Mouse (Mus musculus): ENCODE results near the gene Gemin4. TPM values are rescaled to one million over a fixed set of nuclear protein-coding genes. Genes with fewer than 3 reads are reported as not detected.

Gene Gemin4
- polyA plus RNA-seq (2015; fragmentation: Nextera tagmentation; extraction: Ambion mirVana), result 17.7 and 20.5 TPM in 2 replicates

DNA sequence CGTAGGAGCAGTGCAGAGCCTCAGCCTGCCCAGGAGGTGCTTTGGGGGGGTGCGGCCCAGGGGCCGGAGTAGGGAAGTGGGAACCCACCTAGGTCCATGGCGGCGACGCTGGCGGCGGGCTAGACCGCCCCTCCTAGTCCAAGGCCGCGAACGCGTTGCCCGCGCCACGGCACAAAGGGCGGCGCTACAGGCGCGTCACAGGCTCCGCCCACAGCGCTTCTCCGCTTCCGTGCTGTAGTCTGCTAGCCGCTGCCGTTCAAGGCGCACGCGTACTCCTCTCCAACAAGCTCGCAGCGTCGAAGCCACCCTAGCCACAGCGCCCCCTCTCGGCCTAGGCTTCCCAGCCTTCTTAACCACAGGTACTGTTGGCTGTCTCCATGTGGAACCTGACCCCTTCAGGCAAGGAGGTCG, at the start of gene Gemin4, which contains the start of gene Dbil5:
Gene Gemin4 (minus strand): TSS at position 275 of the 411 bp plus-strand sequence.
Gene Dbil5 (plus strand): TSS at position 219 of the 411 bp plus-strand sequence.
- H3K4me3 ChIP-seq (replicated peaks; ENCODE audit: low read length), result peak within 1 kb of the TSS; percentile 89
- H3K4me1 ChIP-seq (replicated peaks; ENCODE audit: control insufficient read depth, insufficient read depth, low read length), result peaks cover 7% of the 10 kb centered on the region
- H3K27me3 ChIP-seq (replicated peaks; ENCODE audit: control insufficient read depth, insufficient read depth, low read length), result no peaks in the 10 kb centered on the region
- under 1% methylated on average over 35 of the region's 35 CpGs for WGBS
- peaks cover 8% of the 10 kb centered on the region; the same call in 1 of the 2 replicates for H3K36me3 ChIP-seq (ENCODE audit: control insufficient read depth, insufficient read depth)
- peak within 1 kb of the TSS; percentile 96 for H3K9ac ChIP-seq (replicated peaks; ENCODE audit: low read depth, low read length)
- peak within 1 kb of the TSS; percentile 91 for H3K27ac ChIP-seq (ENCODE audit: low read length)
- ATAC-seq, result peak; percentile 99
- H3K9me3 ChIP-seq (ENCODE audit: control insufficient read depth, low read length), result no peaks in the 10 kb centered on the region
- H3K4me2 ChIP-seq (ENCODE audit: low read length), result peak within 1 kb of the TSS; percentile 74

DNA sequence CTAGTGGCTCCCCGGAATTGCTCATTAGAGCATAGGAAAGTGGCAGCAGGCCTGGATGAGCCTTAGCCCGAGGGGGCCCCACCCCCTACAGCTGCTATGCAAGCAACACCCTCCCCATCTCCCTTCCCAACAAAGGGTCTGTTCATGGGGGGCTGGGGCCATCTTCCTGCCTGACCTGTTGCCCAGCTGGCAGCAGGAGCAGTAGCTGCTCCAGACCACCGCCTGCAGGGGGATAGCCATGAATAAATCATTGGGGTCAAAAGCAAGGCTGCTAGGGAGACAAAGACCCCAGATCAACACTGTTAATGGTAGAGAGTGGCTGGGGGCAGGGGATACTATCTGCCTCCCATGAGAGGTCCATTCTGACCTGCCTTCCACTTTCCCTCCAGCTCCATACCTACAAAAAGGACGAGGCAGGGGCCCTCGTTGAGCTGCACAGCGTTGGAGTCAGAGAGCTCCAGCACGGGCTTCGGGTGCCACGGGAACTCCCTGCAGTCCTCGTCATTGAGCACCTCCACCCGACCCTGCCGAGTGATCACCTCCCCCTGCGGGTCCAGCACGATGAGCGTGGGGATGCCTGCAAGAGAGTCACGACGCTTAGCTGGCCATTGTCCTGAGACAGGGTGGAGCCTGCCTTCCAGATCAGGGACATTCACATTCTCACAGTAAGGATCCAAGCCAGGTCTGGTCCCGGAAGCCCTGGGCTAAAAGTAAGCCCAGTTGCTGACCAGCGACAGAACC, 45.3 kb upstream of the Gemin4 start:
- ATAC-seq, result 0 out of 2 replicates have a peak, but pooled peaks have one; percentile 20
- no peaks in the 10 kb centered on the region for H3K9me3 ChIP-seq (ENCODE audit: control insufficient read depth, low read length)
- no peak overlapping the region for H3K4me2 ChIP-seq (ENCODE audit: low read length)
- H3K4me3 ChIP-seq (replicated peaks; ENCODE audit: low read length), result no peak overlapping the region
- no peaks in the 10 kb centered on the region for H3K36me3 ChIP-seq (ENCODE audit: control insufficient read depth, insufficient read depth)
- peak overlapping the region; percentile 35; the same call in 1 of the 2 replicates for H3K9ac ChIP-seq (replicated peaks; ENCODE audit: low read depth, low read length)
- no peak overlapping the region for H3K27ac ChIP-seq (ENCODE audit: low read length)
- H3K27me3 ChIP-seq (replicated peaks; ENCODE audit: control insufficient read depth, insufficient read depth, low read length), result no peaks in the 10 kb centered on the region
- WGBS, result 10% methylated on average over 19 of the region's 19 CpGs
- peaks cover 25% of the 10 kb centered on the region for H3K4me1 ChIP-seq (replicated peaks; ENCODE audit: control insufficient read depth, insufficient read depth, low read length)

DNA sequence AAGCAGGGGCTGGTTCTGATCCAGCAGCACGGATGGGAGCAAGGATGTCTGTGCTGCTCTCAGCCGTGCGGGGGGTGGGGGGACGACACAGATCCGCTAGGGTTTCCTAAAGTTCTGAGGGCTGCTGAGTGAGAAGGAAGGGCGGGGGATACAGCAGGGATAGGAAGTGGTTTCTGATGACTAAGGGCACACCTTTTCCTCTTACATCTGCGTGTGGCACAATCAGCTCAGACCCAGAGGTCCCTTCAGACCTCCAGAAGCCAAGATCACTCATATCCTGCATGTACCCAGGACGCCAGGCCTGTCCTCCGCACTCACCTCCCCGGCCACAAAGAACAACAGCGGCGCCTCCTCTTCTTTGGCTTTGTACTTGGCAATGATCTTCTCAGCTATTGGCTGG, 43.8 kb upstream of the Gemin4 start:
- no peak overlapping the region for H3K9ac ChIP-seq (replicated peaks; ENCODE audit: low read depth, low read length)
- no peaks in the 10 kb centered on the region for H3K27me3 ChIP-seq (replicated peaks; ENCODE audit: control insufficient read depth, insufficient read depth, low read length)
- no peak overlapping the region for H3K4me3 ChIP-seq (replicated peaks; ENCODE audit: low read length)
- WGBS, result 70% methylated on average over 12 of the region's 12 CpGs
- peaks cover 21% of the 10 kb centered on the region for H3K4me1 ChIP-seq (replicated peaks; ENCODE audit: control insufficient read depth, insufficient read depth, low read length)
- H3K36me3 ChIP-seq (ENCODE audit: control insufficient read depth, insufficient read depth), result no peaks in the 10 kb centered on the region
- no peaks in the 10 kb centered on the region for H3K9me3 ChIP-seq (ENCODE audit: control insufficient read depth, low read length)
- no peak for ATAC-seq
- H3K27ac ChIP-seq (ENCODE audit: low read length), result no peak overlapping the region
- no peak overlapping the region for H3K4me2 ChIP-seq (ENCODE audit: low read length)

DNA sequence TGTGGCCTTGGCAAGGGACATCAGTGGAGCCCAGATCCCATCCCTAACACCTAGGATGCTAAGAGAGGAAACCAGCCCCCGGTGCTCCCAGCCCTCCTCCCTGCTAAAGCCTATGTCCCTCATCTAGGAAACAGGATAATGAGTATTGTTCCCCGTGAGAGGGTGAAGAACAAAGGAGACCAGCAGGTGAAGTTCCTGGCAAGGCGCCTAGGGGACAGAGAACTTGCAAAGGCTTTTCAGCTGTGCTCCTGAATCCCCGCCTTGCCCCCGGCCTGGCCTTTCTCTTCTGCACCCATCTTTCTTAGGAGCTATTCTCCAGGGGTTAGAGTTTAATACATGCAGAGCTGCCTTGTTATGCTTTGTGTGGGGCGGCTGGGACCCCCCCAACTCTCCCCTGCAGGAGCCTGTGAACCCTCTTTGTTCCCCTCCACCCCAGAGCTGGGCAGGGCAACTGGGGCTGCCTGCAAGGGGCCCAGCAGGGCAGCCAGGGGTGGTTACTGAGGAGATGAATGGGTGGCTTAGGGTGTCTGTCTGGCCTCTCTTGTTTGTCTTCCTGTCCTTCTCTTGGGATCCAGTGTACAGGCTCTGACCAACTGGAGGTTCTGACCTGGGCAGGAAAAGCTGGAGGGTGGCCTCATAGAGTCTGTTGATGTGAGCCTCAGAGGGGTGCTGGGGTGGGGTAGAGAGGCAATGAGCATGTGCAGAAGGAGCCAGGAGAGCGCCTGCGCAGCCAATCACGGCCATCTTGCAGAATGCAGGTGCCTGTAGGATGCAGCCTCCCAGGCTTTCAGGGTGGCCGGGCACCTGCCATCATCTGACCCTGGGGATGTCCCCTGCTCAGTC, 43.0 kb upstream of the Gemin4 start:
- H3K4me1 ChIP-seq (replicated peaks; ENCODE audit: control insufficient read depth, insufficient read depth, low read length), result peaks cover 24% of the 10 kb centered on the region

DNA sequence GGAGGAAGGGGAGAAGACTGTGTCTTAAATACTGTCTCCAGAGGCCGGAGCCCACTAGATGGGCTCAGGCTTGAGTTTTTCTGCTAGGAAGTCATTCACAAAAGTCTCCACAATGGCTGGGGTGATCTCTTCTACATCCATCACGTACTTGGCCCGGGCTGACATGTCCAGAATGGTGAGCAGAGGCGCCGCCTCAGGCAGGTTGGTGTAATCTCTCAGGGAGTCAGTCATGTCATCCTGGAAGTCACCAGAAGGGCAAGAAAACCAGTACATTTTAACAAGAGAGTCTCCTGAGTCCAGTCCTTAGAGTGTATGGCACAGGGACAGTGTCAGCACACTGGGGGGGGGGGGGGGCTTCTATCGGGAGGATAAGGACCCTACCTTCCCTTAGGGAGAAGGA, 41.0 kb upstream of the Gemin4 start:
- no peaks in the 10 kb centered on the region for H3K27me3 ChIP-seq (replicated peaks; ENCODE audit: control insufficient read depth, insufficient read depth, low read length)
- 89% methylated on average over 6 of the region's 6 CpGs for WGBS
- no peak overlapping the region for H3K4me3 ChIP-seq (replicated peaks; ENCODE audit: low read length)
- no peaks in the 10 kb centered on the region for H3K36me3 ChIP-seq (ENCODE audit: control insufficient read depth, insufficient read depth)
- peaks cover 28% of the 10 kb centered on the region for H3K4me1 ChIP-seq (replicated peaks; ENCODE audit: control insufficient read depth, insufficient read depth, low read length)
- no peak for ATAC-seq
- no peak overlapping the region for H3K9ac ChIP-seq (replicated peaks; ENCODE audit: low read depth, low read length)
- H3K27ac ChIP-seq (ENCODE audit: low read length), result no peak overlapping the region
- H3K4me2 ChIP-seq (ENCODE audit: low read length), result no peak overlapping the region
- no peaks in the 10 kb centered on the region for H3K9me3 ChIP-seq (ENCODE audit: control insufficient read depth, low read length)

More for the DNA sequence above, 43.0 kb upstream of the Gemin4 start:
- Histone ChIP-seq H3K9ac (replicated peaks; ENCODE audit: low read depth, low read length) (no peak overlapping the region), H3K4me2 (ENCODE audit: low read length) (no peak overlapping the region), H3K27ac (ENCODE audit: low read length) (no peak overlapping the region), H3K9me3 (ENCODE audit: control insufficient read depth, low read length) (no peaks in the 10 kb centered on the region), H3K4me3 (replicated peaks; ENCODE audit: low read length) (no peak overlapping the region), H3K27me3 (replicated peaks; ENCODE audit: control insufficient read depth, insufficient read depth, low read length) (no peaks in the 10 kb centered on the region), H3K36me3 (ENCODE audit: control insufficient read depth, insufficient read depth) (no peaks in the 10 kb centered on the region)
- 35% methylated on average over 10 of the region's 10 CpGs for WGBS
- no peak for ATAC-seq

DNA sequence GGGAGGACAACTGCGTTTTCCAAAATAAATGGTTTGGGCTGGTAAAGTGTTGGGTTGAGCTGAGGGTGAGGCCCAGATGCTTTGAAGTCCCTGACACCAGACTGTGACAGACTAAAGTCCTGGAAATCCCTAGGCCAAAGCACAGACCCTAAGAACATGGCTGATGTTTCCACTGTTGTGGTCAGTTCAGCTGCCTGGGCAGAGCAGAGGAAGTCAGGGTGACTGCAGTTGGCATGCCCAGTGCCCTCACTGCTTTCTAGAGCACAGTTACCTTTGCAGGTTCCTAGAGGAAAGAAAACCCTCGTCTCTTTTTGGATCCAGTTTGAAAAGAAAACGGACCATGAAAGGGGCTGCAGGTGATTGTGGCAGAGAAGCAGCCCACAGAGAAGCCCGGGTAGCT, 39.9 kb upstream of the Gemin4 start:
- Histone ChIP-seq H3K27me3 (replicated peaks; ENCODE audit: control insufficient read depth, insufficient read depth, low read length) (no peaks in the 10 kb centered on the region), H3K4me1 (replicated peaks; ENCODE audit: control insufficient read depth, insufficient read depth, low read length) (peaks cover 17% of the 10 kb centered on the region), H3K4me2 (ENCODE audit: low read length) (no peak overlapping the region), H3K9me3 (ENCODE audit: control insufficient read depth, low read length) (no peaks in the 10 kb centered on the region), H3K4me3 (replicated peaks; ENCODE audit: low read length) (no peak overlapping the region), H3K9ac (replicated peaks; ENCODE audit: low read depth, low read length) (no peak overlapping the region), H3K36me3 (ENCODE audit: control insufficient read depth, insufficient read depth) (no peaks in the 10 kb centered on the region), H3K27ac (ENCODE audit: low read length) (no peak overlapping the region)
- 82% methylated on average over 4 of the region's 4 CpGs for WGBS
- no peak for ATAC-seq

DNA sequence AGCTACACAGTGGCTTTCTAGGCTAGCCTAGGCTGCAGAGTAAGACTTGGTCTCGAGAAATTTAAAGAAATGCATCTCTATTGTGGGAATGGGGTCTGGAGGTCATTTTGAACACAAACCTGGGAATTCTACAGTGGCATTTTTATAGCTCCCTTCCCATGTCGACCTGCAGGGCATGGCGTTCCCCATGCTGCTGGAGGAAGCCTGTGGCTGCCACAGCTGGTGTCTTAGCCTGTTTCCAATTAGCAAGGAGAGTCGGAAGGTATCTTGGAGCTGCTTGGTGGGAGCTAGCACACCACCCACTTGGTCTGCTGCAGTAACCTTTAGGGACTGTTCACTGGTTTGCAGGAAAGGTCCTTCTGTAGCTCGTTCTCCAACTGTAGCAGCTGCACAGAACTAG, 38.7 kb upstream of the Gemin4 start:
- WGBS, result 60% methylated on average over 5 of the region's 5 CpGs
- H3K4me1 ChIP-seq (replicated peaks; ENCODE audit: control insufficient read depth, insufficient read depth, low read length), result peaks cover 23% of the 10 kb centered on the region
- no peak overlapping the region for H3K27ac ChIP-seq (ENCODE audit: low read length)

DNA sequence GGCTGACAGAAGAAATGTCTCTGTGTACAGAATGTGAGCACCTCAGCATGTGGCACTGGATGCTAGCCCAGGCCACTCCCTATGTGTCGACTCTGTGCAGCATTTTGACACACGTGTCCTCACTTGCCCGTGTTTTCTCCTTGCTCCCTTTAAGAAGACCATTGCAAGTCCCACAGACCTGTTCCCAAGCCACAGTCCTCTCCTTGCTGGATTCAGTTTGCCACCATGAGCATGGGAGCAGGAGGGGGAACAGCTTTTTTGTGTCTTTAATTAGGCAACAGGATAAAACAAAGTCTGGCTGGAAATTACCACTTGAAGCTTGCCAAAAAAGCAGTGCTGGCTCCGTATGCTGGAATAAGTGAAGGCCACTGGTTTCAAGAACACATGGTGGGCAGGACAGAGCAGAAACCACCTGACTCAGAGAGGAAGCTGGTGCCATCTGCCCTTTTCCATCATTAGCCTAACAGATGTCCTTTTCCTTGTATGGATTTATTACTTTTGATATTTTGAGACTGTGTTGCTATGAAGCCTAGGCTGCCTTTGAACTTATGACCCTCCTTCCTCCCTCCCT, 38.1 kb upstream of the Gemin4 start:
- Histone ChIP-seq H3K9me3 (ENCODE audit: control insufficient read depth, low read length) (no peaks in the 10 kb centered on the region), H3K4me1 (replicated peaks; ENCODE audit: control insufficient read depth, insufficient read depth, low read length) (peaks cover 18% of the 10 kb centered on the region), H3K4me3 (replicated peaks; ENCODE audit: low read length) (no peak overlapping the region), H3K36me3 (ENCODE audit: control insufficient read depth, insufficient read depth) (no peaks in the 10 kb centered on the region), H3K27ac (ENCODE audit: low read length) (no peak overlapping the region), H3K27me3 (replicated peaks; ENCODE audit: control insufficient read depth, insufficient read depth, low read length) (no peaks in the 10 kb centered on the region), H3K9ac (replicated peaks; ENCODE audit: low read depth, low read length) (no peak overlapping the region), H3K4me2 (ENCODE audit: low read length) (no peak overlapping the region)
- WGBS, result 29% methylated on average over 4 of the region's 4 CpGs
- peak; percentile 46 for ATAC-seq

More for the DNA sequence above, 38.7 kb upstream of the Gemin4 start:
- no peaks in the 10 kb centered on the region for H3K36me3 ChIP-seq (ENCODE audit: control insufficient read depth, insufficient read depth)
- ATAC-seq, result no peak
- H3K27me3 ChIP-seq (replicated peaks; ENCODE audit: control insufficient read depth, insufficient read depth, low read length), result no peaks in the 10 kb centered on the region
- no peak overlapping the region for H3K4me2 ChIP-seq (ENCODE audit: low read length)
- no peak overlapping the region for H3K9ac ChIP-seq (replicated peaks; ENCODE audit: low read depth, low read length)
- H3K4me3 ChIP-seq (replicated peaks; ENCODE audit: low read length), result no peak overlapping the region
- H3K9me3 ChIP-seq (ENCODE audit: control insufficient read depth, low read length), result no peaks in the 10 kb centered on the region

DNA sequence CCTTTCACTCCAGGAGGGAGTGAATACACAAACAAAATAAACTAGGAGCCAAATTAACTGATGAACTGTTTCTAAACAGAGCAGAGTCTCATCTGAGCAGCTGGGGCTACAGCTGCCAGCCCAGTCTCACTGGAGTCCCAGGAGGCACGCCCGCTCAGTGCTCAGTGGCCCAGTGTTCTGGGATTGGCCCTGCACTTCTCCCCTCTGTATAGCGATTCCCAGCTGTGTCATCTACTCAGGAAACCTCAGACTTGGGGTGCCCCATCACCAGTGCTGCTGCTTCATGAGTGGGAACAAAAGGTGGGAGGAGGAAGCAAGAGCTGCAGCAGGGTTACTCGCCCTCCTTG, 36.4 kb upstream of the Gemin4 start:
- ATAC-seq, result no peak
- Histone ChIP-seq H3K27me3 (replicated peaks; ENCODE audit: control insufficient read depth, insufficient read depth, low read length) (no peaks in the 10 kb centered on the region), H3K4me2 (ENCODE audit: low read length) (no peak overlapping the region), H3K9ac (replicated peaks; ENCODE audit: low read depth, low read length) (no peak overlapping the region), H3K4me3 (replicated peaks; ENCODE audit: low read length) (no peak overlapping the region), H3K9me3 (ENCODE audit: control insufficient read depth, low read length) (no peaks in the 10 kb centered on the region), H3K4me1 (replicated peaks; ENCODE audit: control insufficient read depth, insufficient read depth, low read length) (peaks cover 14% of the 10 kb centered on the region), H3K27ac (ENCODE audit: low read length) (no peak overlapping the region), H3K36me3 (ENCODE audit: control insufficient read depth, insufficient read depth) (no peaks in the 10 kb centered on the region)
- WGBS, result 76% methylated on average over 4 of the region's 4 CpGs
